Mouse (Mus musculus): ENCODE results near the gene Mettl9.
"Not testable (repeated sequence)": the region's sequence is repeated elsewhere in the genome, so short reads cannot be mapped to it uniquely, and the experiment has no call there.

Gene Mettl9

GRCm38 (mm10) chr7:121033856-121034652, at the start of gene Mettl9:
Gene Mettl9, plus strand, starts transcription at chr7:121034445.
- peak; percentile 94 for DNase-seq

DNA sequence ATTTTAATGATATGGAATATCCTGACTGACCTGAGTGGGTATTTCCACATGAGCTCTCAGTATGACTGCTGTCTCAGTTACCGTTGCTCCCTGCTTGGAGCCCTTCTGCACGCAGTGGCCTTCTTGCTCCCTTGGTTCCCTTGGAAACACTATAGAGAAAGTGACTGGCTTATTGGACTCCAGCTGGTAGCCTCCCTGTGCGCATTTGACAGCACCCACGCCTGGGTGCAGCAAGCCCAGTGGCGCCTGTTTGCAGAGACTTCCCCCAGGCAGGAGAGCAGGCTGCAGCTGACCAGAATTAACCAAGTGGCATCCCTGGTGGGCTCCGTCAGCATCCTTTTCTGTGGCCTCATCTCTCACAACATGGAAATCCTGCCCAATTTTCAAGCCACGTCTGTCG, 43.1 kb upstream of the Mettl9 start:
- DNase-seq, result peak; percentile 41

DNA sequence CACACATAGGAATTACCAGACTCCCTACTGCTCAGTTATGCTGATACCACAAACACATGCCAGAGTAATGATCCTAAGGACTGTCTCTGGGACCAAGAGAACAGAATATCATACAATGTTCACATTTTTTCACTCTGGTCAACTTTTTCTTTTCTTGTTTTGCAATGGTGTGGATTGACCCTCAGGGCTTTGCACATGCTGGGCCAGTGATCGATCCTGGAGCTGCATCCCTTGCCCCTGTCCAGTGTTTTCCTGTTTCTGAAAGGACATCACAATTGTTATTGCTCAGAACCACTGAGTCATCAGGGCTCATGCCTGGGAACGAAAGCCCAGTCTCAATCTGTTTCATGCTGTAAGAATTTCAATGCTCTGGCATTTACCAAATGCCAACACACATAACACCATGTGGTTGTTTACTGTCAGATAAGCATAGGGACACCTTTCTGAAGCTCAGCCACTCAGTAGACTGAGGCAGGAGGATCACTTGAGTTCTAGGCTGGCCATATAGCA, 35.2 kb upstream of the Mettl9 start:
- no peak for DNase-seq

DNA sequence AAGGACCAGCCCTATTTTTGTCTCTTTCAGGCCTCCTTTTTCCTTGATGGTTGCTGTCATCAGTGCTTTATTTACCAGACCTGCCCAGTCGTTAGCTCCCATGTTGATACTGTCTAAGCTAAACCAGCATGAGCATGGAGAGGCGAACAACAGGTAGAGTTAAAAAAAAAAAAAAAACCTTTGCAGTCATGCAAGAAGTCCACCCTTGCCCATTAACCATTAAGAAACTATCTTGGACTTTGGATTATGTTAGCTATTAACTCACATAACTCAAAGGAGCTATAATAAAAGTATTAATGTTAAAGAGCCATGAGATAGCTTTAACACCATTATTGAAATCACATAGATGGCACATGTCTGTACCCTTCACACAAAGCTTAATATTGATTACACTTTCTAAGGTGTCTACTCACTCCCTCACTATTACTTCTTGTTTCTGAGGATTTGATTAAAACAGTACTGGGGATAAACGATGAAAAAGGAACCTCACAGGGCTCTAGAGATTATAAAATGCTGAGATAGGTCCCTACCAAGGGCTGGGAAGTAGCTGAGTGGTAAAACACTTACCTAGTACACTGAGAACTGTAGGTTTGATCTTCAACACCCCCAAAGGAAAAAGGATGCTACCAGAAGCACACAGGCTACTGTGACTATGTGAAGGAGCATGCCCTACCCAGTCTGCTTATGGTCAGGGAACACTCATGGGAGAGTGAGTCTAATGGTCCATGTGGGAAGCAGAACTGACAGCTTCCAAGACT, 34.0 kb upstream of the Mettl9 start:
- DNase-seq, result no peak

DNA sequence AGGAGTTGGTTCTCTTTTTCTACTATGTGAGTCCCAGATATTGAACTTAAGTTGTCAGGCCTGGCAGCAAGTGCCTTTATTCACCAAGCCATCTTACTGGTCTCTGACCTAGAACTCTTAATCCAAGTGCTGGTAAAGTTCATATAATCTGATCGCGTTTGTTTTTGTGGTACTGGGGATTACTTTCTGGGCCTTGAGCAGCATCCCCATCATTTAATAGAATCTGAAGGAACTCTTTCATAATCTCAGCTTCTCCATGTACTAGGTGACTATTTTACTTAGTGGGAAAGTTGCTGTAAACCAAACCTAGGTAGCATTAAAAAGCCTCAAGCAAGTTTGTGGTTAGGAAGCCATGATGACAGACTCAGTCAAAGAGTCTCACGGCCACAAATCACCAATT, 32.4 kb upstream of the Mettl9 start:
- DNase-seq, result no peak

DNA sequence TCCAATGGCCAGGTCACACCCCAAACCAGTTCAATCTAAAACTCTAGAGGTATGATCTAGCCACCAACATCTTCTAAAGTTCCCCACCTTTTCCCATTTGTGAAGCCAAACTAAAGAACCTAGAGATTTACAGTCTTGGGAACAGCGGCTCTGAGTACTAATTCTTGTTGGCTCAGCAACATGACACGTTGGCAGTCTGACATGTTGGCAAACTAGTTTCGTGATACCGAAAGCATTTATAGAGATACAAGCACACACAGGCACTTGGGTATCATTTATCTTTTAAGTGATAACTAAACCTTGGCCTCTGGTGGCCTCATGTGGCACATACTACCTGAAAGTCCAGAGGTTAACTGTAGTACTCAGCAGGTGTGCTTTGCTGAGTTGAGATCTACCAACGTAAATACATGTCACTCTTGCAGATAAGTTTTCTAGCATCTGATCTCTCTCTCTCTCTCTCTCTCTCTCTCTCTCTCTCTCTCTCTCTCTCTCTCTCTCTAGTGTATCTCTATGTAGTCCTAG, 31.8 kb upstream of the Mettl9 start:
- DNase-seq, result no peak

GRCm38 (mm10) chr7:121003793-121004418, 30.3 kb upstream of the Mettl9 start:
- no peak for DNase-seq

GRCm38 (mm10) chr7:121011794-121012689, 22.2 kb upstream of the Mettl9 start:
- no peak for DNase-seq

DNA sequence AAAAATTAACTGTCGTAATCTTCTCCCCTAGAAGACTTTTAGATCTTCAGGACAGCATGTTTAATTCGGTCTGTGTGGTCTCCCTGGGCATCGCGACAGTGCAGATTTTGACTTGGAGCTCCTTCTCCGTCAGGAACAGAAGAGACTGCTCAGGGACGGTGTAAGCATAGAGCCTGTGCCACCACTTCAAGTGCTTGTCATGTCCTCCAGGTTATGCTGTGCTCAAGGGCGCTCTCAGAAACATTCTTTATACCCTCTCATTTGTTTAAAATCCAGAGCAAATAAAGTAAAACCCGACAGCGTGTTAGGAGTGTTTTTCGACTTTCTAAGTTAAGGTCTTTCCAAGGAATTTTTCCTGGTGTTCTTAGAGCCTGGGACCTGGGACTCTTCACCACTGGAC, 19.8 kb upstream of the Mettl9 start:
- no peak for DNase-seq

GRCm38 (mm10) chr7:121018778-121019177, 15.5 kb upstream of the Mettl9 start:
- no peak for DNase-seq

GRCm38 (mm10) chr7:121020277-121020676, 14.0 kb upstream of the Mettl9 start:
- DNase-seq, result no peak

DNA sequence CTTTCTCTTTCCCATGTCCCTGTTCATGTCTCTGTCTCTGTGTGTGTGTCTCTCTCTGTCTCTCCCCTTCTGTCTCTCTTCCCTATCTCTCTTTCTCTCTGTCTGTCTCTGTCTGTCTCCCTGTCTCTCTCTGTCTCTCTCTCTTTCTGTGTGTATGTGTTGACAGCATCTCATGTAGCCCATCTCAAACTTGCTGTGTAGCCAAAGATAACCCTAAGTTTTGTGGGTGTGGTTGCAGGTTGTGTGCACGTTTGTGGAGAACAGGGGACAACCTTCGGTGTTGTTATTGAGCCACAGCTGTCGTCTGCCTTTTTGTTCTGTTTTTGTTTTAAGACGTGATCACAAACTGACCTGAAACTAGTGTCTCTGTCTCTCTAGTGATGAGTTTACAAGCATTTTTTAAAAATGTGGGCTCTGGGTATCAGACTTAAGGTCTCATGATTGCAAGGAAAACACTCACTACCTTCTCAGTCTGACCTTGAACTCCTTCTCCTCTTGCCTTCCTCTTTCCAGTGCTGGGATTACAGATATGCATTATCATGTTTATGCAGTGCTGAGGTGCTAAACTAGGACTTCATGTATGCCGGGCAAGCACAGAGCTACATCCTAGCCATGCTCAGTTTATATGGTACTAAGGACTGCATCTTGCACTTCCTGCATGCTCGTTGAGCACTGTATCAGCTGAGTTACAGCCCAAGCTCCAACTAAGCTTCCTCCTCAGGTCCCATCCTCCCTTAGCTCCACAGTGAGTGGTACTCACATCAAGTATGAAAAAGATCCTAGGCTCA, 8.8 kb upstream of the Mettl9 start:
- DNase-seq, result no peak

GRCm38 (mm10) chr7:121026300-121026699, 7.9 kb upstream of the Mettl9 start:
- no peak for DNase-seq

GRCm38 (mm10) chr7:121029947-121030346, 4.3 kb upstream of the Mettl9 start:
- DNase-seq, result not testable (repeated sequence)

DNA sequence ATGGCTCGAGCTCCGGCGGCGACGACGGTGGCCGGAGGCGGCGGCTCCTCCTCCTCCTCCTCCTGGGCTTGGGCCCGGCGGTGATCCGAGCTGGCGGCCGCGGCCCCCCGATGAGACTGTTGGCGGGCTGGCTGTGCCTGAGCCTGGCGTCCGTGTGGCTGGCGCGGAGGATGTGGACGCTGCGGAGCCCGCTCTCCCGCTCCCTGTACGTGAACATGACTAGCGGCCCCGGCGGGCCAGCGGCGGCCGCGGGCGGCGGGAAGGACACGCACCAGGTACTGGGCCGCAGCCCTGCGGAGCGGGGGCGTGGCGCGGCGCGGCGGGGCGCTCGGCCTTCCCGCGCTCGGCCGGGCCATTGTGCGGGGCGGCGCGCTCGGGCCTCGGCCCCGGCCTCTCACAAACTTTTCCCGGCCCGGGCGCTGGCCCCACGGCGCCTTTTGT, 476 bp downstream of the Mettl9 start:
- no peak for DNase-seq

DNA sequence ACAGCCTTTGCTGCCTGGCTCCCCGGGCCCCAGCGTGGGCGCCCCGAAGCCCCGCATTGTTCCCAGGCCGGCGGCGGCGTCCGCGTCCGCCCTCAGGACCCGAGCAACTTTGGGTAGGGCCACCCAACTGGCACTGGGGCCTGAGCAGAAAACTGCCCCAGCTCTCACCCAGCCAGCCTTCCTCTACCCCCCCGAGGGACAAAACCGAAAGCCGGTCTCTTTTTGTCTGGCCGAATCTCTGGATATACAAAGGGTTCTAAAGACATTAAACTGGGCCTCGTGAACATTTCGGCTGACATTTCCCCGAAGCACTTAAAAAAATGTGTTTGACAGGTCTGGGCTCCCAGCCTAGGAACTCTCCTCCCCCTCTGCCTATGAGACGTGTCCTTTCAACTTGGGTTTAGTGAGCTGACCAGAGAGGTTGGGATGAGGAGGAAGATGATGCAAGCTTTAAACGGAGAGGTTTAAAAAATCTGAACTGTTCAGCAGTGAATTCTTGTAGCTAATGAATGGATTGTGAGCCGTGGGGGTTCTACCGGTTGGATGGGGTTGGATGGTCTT, 996 bp downstream of the Mettl9 start:
- no peak for DNase-seq

GRCm38 (mm10) chr7:121040595-121040994, 6.3 kb downstream of the Mettl9 start:
- DNase-seq, result no peak

- no peak for DNase-seq
Observed at GRCm38 (mm10) chr7:121041989-121042388, 7.7 kb downstream of the Mettl9 start.

DNA sequence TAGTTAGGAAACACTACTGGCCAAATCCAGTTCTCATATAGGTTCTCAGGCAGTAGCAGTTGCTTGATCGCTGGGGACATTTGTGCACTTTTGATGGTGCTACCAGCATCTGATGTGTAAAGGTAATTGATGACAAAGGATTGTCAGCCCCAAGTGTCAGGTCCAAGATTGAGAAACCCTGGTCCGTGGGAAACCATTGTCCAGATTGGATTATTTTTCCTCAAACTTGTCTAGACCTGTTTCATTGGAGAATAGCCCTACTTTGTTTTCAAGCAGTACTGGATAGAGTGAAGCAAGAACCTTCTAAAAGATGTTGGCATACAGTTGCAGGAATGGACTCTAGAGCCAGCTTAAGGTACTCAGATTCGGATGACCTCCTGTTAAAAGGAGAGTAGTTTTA, 8.8 kb downstream of the Mettl9 start:
- no peak for DNase-seq

GRCm38 (mm10) chr7:121043510-121043909, 9.3 kb downstream of the Mettl9 start:
- no peak for DNase-seq

DNA sequence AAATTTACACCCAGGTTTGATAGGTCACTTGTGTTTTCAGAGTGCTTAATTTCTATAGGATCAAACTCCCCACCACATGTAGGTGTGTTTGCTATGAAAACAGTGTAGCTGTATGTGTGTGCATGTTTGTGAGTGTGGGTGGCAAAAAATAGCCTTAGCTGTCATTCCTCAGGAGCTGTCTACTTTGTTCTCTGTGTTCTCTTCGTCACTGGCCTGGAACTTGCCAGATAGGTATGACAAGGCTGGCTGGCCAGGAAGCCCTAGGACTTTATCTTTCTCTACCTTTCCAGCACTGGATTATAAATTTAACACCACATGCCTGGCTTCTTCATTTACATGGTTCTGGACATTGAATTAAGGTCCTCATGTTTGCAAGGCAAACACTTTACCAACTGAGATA, 10.0 kb downstream of the Mettl9 start:
- no peak for DNase-seq
